Mouse (Mus musculus): ENCODE results near the gene Fam241b.
A peak's percentile ranks its signal among the peaks of the same experiment; 100 is the strongest.
"Not testable (repeated sequence)": the region's sequence is repeated elsewhere in the genome, so short reads cannot be mapped to it uniquely, and the experiment has no call there.

Fam241b gene

DNA sequence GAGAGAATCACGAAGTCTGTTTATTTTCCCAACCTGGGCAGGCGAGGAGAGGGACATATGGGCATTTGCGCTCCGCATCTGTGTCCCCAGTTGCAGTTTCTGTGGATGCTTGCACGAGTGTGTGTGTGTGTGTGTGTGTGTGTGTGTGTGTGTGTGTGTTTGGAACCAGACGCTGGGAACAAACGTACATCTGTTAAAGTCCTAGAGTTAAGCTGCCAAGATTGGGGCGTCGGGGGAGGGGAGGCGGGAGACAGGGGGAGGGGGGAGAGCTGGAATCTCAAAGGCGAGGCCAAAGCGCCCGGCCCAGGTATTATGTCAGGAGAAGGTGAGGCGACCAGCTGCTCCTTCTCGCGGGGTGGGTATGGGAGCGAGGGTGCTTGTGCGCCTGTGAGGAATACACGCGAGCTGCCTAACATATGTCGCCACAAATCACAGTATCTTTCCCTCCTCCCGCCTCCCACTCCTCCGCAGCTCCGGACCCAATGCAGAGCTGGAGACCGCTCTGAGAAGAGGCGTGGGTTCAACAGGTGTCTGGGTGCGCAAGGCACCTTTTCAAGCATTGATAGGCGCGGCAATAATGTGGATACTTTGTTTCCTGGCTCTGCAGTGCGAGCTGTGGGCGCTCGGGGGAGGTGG, 15.3 kb downstream of the Fam241b start:
- no peak for DNase-seq

DNA sequence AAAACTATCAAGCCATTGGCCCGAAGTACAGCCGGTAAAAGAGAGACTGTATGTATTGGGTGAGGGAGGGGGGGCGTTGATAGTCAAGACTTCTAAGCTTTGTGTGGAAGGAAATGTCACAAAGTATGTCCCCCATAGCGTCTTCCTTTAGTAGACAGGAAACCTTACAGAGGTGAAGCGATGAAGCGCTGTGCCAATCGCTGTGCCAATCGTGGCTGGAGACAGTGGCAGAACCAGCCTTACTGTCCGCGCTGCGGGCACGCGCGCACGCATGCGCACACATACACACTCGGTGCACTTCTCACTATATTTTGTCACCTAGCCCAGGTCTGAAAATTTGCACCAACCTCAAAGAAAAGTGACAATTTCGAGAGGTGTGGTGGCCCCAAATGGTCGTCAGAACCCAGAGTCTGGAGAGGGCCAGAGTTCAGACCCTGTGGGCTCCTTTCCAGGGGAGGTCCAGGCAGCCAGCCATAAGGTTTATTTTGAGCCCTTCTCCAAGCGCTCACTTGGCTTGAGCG, 15.9 kb downstream of the Fam241b start:
- DNase-seq, result no peak

DNA sequence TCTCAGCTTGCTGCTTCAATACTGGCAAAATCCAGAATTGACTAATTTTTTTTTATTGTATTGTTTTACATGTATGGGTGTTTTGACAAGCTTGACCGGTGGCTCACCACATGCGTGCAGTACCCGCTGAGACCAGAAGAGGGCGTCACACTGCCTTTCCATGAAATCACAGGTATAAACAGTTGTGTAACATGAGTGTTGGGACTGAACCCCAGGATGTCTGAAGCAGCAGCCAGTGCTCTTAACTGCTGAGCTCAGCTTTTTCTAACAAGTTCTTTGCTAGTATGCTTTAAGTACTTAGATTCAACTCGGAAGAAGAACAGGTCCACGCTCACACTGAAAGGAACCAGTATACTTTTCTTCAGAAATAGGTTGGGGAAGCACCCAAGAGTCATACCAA, 16.6 kb downstream of the Fam241b start:
- no peak for DNase-seq

DNA sequence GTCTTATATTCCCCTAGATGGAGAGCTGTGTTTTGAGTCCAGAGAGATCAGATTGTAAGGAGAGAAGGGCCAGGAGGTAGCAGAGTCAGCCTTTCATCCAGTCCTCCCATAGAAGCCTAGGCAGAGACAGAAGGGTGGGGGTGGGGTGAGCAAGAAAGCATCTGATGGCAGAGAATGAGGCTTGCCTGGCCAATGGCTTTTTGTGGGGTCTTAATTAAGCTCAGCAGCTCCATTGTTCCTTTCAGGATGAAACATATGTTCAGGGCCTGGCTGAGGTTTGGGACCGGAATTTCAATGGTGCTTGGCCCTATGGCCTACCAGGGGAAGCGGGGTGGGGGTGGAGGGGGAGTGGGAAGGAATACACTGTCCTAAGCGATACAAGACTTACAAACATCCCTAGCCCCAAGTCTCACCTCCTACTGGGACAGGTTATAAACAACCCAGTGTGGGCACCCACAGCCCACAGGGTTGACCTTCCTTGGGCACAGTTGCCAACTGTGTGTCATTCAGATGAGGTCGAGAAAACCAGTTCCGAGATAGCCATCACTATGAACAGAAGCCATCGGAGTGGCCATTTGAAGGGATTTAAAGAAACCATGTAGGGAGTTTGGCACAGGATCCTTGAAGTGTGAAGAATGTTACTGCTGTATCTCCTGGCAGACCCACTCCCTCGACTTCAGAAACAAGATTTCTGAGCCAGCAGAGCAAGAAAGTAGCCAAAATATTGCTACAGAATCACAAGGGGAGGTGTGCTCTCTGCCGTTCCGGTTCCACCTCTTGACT, 29.7 kb downstream of the Fam241b start:
- DNase-seq, result no peak

DNA sequence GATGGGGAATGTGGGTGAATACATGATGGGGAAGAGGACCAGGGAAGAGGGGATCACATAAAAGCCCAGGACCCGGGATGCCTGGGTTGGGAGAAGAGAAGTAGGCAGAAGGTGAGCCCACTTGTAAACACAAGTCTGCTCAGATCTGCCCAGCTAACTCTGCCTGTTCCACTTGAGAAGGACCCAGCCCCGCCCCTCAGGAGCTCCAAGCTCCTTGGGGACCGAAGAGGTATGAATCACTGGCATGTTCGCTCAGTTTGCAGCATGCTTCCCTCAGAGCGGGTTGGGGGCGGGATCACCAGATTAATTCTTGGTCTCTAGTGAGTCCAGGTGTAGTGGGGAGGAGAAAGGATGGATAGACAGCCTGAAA, 32.5 kb downstream of the Fam241b start:
- DNase-seq, result peak in 1 of 2 experiments; percentile 40

DNA sequence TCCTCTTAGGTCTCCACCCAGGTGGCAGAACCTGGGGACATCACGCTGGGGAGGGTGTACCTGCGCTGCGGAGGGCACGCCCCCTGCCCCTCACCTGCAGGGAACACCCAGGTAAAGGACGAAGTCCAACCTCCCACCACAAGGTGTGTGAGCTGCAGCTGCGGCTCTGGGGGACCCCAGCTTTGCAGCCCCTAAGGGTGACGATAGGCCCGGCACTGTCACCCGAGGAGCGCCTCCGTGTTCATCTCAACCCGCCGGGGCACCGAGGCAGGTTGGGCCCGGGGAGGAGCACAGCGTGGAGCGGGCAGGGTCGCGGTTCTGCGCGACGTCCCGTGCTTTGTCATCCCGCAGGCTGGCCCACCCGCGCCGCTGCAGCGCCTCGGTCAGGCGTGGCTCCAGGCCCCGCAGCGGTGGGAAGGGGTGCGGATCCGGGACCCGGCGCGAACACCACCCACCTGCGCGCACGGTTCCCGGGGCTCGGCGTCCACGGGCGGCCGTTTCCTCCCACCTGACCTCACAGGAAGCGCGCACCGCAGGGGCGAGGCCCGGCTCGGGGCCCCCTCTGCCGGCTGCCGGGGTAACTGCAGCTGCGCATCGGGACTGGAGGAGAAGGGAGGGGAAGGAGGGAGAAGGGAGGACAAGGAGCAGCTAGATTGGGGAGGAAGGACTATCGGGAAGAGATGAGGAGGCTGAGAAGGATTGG, 33.1 kb downstream of the Fam241b start:
- peak; percentile 82 to 87 for DNase-seq

DNA sequence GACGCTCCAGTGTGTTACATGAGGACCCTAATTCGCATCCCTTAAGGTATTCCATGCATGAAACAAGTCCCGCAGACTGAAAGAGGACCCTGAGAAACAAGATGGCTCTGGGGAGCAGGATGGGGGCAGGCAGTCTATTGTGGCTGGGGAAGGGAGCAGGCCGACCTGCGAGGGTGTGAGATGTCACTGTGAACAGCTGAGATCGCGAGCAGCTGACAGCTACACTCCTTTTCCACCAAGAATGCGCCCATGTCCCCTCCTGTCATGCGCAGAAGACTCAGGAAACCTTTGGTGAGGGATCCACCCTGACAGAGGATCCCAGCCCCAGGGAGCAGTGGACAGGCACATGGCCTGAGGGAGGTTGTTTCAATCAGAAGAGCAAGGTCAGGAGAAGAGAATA, 36.7 kb downstream of the Fam241b start:
- DNase-seq, result no peak

DNA sequence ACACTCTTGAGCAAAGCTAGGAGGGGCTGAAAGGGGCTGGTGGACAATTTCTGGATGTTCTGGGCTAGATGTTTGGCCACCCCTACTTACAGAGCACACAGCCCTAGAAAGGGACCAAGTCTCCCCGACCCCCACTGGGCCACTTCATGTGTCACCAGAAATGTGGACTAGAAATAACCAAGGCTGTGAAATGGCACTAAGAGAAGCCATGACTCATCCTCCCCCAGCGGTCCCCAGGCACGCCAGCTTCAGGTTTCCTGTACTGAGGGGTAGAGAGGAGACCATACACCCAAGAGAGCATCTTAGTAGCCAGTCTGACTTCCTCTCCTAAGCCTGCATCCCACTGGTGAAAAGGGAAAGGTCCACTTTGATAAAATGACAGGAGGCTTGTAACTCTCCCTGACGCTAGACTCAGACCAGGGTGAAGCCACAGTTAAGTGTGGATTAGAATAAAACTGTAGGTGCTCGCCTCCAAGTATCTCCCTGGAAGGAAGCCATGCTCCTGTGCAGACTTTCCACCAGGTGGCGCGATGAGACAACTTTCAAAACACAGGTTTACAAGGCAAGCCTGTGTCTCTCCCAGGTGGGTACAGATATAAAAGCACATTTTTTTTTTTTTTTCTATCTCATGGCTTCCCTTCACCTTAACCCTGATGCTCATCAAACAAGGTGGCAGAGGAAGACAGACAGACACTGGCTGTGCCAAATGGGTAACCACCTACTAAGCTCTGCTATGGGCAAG, 38.7 kb downstream of the Fam241b start:
- peak in 1 of 2 experiments; percentile 66 for DNase-seq

DNA sequence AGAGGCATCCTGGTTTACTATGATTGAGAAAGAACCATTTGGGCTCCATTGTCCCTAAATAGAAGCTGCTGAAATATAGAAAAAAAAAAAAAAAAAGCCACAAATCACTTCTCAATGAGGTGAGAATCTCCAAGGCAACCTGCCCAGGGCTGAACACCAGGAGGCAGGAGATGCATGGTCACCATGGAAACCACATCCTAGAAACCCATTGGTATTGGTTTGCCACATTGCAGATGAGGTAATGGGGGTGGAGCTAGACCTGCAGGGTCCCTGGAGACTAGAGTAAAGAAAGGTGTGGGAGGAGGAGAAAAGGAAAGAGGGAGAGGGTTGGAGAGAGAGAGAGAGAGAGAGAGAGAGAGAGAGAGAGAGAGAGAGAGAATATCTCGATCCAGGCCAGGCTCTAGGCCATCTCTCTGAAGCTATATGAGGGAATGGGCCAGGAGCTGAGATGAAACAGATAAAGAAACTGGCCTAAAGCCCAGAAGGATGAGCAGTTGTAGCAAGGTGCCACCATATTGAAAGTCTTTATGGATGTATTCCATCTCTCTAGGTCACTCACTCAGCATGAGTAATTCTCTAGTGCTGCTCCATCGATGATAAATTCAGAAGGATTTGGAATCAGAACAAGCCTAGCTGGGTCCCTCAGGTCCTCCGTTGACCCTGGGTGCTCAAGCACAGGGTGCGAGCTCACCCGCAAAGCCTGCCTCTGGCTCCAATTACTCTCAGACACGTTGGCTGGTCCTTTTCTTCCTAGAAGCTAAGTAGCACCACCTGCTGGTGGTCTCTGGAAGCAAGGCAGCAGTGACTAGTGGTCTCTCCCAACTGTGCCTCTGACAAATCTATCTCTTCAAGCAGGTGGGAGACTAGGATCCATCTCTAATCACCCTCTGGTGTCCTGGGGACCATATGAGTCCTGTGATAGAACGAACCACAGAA, 41.9 kb downstream of the Fam241b start:
- peak; percentile 62 to 79 for DNase-seq

DNA sequence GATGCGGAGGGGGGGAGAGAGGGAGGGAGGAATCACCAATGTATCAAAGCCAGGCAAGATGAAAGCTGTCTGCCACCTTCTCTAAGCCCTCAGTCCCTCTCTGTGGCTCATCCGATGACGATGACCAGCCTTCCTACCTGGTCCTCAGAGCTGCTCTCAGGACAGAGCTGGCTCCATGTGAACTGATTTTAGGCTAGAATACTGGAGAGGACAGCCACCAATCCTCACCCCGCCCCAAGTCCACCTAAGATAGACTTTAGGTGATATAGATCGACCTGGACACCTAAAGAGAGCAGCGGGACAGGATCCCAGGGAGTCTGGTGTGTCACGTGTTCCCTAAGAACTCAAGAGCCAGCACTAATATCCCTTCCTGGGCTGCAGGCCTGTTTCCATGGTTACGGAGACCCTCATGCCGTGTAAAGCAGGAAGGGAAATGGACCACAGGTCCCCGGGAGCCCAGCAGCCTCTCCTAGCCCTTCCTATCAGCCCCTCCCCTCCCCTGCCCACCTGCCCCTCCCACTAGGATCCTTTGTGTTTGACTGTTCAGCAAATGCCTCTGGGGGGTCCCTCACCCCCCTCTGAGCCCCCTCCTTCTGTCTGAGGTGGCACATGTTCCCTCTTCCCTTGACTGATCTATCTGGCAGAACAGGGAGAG, 43.8 kb downstream of the Fam241b start:
- no peak for DNase-seq

DNA sequence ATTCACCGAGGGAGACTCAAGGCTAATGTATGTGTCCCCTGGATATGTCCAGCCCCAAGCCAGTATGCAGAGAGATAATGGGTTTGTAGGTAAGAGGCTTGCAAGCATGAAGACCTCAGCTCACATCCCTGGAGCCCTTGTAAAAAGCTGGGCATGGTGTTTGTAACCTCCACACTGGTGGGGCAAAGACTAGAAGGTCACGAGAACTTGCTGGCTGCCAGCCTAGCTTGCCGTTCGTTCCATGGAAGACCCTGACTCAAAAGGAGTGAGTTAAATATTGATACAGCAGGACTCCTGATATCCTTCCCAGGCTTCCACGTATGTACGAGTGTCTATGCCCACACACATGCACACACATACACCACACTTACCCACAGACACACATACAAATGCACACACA, 49.3 kb downstream of the Fam241b start:
- no peak for DNase-seq

DNA sequence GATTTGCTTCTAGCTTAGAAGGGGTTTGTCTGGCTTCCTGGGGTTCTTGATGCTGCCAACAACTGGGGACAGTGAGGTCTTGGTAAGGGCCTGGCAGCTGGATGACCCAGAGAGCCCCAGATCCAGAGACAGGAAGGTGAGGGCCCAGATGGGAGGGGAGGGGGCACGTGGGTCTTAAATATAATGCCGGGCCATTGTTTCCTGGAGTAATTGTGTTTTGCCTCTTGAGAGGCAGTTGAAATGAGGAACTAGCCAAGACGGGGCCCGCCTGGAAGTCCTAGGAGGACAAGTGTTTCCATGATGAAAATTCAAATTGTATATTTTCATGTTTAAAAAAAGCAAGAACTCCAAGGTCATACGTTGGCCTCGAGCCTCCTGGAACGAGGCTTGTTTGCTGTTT, 49.8 kb downstream of the Fam241b start:
- no peak for DNase-seq

DNA sequence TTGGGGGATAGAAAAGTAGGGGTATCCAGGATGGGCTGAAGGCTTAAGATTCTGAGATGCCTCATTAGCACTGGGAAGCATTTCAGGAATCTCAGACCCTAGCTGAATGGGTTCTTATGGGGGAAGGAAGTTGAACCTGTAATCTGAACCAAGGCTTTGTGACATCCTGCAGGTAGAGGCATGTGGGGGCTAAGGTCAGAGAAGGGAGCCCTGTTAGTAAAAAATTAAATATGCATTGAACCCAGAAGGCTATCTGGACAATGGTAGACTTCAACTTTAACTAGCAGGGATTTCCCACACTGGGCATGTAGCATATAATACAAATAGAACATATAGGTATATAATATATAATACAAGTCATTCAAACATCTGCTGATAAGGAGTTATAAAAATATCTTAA, 54.2 kb downstream of the Fam241b start:
- DNase-seq, result no peak

DNA sequence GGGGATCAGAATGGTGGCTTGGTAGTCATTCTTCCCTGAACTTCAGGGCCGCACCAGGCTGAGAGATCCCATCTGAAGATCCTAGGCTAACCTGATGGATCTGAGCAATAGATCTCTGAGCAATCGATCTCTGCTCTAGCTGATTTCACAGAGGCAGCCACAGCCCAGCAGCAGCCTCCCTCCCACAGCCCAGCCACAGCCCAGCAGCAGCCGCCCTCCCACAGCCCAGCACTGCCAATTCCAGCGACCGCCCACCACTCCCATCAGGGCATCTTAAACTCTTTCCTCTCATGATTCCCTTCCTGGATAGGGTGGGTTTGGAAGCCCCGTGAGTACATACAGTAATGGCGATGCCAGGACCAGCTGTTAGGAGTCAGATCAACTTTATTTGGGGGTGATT, 54.6 kb downstream of the Fam241b start:
- DNase-seq, result no peak

DNA sequence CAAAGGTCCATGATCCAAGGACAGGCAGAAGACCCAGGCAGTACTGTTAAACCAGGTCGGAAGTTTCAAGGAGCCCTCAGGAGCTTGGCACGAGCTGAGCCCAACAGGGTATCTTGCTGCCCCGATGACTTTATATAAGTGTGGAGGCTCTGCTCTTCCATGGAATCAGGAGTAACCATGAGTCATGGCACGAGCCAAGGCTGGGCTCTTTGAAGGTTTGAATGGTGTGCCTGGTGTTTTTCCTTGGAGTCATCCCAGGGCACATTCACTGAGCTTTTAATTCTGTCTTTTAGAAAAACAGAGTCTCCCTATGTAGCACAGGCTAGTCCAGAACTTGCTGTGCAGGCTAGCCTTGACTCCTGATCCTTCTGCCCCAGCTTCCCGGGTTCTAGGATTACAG, 55.3 kb downstream of the Fam241b start:
- no peak for DNase-seq

DNA sequence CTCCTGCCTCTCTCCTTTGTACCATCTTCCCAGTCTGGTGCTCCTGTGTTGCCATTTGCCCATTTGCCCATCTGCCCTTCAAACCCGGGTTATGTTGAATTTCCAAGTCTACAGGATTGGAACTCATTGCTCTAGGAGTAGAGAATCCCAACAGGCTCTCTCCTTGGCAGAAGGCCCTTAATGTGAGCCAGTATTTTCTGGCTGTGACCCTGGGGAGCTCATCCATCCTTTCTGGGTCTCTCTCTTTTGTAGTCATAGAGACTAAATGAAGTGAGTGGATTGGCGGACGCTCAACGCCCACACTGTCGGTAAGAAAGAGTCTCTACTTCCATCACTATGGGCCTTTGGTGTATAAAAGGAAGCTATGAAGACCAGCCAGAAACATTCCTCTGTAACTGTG, 56.9 kb downstream of the Fam241b start:
- no peak for DNase-seq

DNA sequence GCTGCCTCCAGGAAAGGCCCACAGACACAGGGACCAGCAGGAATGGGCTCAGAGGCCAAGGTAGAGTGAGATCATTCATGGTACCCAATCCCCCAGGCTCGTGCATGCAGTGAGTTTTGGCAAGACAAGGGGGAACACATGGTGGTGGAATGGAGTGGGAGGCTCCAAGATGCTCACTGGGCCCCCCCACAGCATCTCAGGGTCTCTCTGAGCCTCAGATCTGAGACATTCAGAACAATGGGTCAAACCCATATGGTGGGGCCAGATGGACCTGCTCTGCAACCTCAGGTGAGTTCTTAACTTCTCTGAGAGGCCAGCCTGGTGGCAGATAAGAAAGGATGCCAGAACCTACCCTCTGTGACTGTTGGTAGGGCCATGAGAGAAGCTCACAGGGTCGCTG, 57.7 kb downstream of the Fam241b start:
- DNase-seq, result no peak

DNA sequence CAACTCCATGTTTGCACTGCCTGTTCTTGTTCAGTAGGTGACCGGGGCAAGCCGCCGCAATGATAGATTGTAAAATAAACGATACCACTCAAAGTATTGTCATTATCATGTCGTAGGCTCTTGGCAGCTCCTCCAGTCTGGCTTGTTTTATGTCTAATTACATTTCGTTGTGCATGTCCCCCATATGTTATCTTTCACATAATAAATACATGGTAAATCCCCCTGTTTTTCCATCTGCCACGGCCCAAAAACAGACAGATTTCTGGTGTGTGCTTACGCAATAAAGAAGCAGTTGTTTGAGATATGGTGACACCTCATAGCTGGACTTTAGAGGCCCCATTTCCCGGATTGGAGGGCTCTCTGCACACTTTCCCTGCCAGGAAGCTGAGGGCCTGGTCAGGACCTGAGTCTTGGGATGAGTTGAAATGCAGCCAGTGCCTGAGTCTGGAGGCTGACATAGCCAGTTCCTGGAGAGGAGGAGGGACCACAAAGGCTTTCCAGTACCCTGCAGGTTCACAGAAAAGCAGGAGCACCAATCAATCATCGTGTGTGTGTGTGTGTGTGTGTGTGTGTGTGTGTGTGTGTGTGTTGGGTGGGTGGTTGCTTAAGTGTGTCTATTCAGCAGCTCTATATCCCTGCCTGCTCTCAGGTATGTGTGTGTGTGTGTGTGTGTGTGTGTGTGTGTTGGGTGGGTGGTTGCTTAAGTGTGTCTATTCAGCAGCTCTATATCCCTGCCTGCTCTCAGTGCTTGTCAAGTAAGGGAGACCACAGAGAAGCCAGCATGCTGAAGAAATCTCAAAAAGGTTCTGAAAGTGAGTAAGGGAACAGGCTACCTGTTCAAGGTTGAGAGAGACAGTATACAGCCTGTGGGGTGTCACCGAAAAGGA, 67.2 kb downstream of the Fam241b start:
- peak; percentile 49 to 84 for DNase-seq

DNA sequence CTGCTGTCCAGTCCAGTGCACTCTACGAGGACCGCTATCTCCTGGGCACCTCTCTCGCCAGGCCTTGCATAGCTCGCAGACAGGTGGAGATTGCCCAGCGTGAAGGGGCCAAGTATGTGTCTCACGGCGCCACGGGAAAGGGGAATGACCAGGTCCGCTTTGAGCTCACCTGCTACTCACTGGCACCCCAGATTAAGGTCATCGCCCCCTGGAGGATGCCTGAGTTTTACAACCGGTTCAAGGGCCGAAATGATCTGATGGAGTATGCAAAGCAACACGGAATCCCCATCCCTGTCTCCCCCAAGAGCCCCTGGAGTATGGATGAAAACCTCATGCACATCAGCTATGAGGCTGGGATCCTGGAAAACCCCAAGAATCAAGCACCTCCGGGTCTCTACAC, 72.4 kb downstream of the Fam241b start:
- not testable (repeated sequence) for DNase-seq

DNA sequence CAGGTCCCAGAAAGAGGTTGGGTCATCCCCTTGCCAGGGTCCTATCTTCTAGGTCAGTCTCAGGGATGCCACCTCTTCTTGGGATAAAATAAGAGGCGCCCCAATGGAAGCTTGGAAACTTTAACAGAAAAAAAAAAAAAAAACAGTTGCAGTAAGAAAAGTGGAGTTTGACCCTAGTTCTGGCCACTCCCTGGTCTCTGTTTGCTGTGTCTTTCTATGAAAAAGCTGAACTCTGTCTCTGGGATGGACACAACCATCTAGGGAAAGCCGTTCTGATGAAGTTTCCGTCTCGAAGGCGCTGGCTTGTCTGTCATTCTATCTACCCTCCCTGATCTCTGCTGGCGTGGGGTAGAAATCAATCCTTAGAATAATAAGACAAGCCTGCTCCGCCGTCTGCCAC, 73.1 kb downstream of the Fam241b start:
- no peak for DNase-seq
